Mouse (Mus musculus) retina, postnatal 7 days (tissue): ENCODE measurements around the gene Sec1.
A peak's percentile ranks its signal among the peaks of the same experiment; 100 is the strongest.

Source experiments
- DNase-seq: peaks from one replicate; pipeline ENCODE4 v3.0.0-alpha.2; 2012; ENCODE audit warnings: low read depth, low spot score

Sec1 gene

DNA sequence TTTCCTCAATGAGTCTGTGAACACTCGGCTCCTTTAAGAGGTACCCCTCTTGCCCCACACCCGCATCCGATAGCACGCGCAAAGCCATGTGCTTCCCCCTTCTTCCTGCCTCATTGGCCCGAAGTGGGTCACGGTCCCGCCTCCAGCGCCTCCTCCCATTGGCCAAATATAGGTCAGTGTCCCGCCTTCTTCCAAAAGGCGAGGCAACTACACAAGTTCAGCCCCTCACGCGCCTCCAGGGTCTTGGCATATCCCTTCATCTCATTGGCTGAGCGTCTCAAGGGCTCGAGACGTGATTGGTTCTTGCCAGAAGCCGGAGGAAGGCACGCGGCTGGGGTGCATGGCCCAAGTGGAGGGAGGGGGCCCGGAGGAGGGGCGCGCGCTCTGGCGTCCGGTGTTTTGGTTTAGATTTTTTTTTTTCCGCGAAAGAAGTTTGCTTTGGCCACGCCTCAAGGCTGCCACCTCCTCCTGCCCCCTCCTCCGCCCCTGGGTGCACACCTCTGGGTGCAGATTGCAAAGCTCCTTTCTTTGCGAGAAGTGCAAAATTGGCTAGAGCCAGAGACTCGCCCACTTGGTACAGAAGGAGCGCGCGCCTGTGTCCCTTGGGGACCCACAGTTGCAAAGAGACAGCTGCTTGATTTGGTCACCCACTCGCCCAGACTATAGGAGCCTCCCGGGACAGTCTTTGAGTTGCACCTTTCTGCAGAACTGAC is 10.7 kb upstream of the Sec1 start, which contains the start of gene Dbp:
Dbp (plus strand) TSS at position 359 of the 713 bp plus-strand sequence.
- DNase-seq, result peak; percentile 96

GRCm38 (mm10) chr7:45704046-45704559 is 9.9 kb upstream of the Sec1 start:
- DNase-seq, result peak; percentile 86

GRCm38 (mm10) chr7:45703521-45704033 is 9.4 kb upstream of the Sec1 start:
- no peak for DNase-seq

DNA sequence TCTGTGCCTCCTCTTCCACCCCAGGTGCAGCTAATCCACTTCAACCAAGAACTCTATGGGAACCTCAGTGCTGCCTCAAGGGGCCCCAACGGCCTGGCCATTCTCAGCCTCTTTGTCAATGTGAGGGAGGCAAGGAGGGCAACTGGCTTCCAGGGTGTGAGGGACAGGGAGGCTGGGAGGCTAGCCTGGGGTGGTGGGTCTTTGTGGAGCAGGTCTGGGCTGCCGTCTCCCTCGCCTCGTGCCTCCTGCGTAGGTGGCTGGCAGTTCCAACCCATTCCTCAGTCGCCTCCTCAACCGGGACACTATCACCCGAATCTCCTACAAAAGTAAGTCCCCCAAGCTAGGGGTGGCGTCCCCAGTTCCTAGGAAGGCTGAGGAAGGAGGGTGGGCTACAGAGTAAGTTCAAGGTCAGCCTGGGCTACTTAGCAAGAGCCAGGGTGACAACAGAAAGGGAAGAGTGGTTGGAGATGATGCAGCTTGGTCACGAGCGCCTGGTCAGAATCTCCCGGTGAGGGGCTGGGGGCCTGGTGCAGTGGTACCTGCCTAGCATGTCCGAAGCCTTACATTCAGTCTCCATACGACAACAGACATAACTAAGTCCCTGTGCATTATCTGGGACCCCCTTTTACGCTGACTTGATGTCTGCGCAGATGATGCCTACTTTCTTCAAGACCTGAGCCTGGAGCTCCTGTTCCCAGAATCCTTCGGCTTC is 8.8 kb upstream of the Sec1 start:
- no peak for DNase-seq

GRCm38 (mm10) chr7:45702316-45702715 is 8.1 kb upstream of the Sec1 start:
- DNase-seq, result no peak

- no peak for DNase-seq
These were observed 7.4 kb upstream of the Sec1 start for GRCm38 (mm10) chr7:45701607-45702006.

- DNase-seq, result no peak
These were observed 6.9 kb upstream of the Sec1 start for GRCm38 (mm10) chr7:45701072-45701471.

GRCm38 (mm10) chr7:45700301-45701015 is 6.3 kb upstream of the Sec1 start:
- DNase-seq, result peak; percentile 57

GRCm38 (mm10) chr7:45699523-45700141 is 5.4 kb upstream of the Sec1 start, which contains the start of gene Car11:
TSS of gene Car11 (plus strand) at chr7:45699843.
- DNase-seq, result no peak

GRCm38 (mm10) chr7:45697894-45698293 is 3.7 kb upstream of the Sec1 start:
- DNase-seq, result no peak

GRCm38 (mm10) chr7:45695098-45695497 is 896 bp upstream of the Sec1 start:
- no peak for DNase-seq

DNA sequence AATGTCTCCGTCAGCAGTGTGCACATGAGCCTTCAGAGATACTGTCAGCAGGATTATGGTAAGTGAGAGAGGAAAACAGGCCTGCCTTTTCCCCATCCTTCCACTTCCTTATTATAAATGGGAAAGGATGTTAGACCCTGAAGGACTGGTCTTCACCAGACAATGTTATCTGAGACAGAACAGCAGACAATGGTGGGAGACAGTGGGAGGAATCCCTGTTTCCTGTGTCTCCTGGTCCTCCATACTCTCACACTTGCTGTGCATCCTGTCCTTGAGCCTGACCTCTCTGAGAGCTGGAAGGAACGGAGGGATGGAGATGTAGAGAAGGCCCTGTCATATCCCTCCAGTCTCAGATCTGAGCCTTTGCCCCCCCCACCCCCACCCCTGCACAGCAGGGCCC is 1.8 kb downstream of the Sec1 start:
- DNase-seq, result no peak

GRCm38 (mm10) chr7:45689800-45690199 is 4.4 kb downstream of the Sec1 start:
- DNase-seq, result no peak

DNA sequence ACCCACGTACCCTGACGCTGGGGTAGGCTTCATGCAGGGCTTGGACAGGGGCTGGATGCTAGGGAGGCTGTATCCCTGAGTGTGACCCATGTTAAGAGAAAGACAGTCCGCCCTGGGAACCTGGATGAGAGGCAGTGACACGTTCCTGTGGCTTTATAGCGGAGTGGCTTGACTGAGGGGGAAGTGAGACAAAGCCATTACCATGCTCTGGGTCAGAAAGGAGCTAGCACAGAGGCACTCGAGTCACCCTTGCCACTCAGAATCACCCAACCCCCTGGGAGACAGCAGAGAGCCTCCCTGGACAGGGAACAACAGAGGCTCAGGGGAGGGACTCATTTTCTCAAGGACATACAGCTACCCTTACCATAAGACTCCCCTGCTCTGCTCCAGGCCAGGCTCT is 5.1 kb downstream of the Sec1 start:
- DNase-seq, result no peak

- no peak for DNase-seq
These were observed 7.4 kb downstream of the Sec1 start for GRCm38 (mm10) chr7:45686841-45687240.

- no peak for DNase-seq
These were observed 8.4 kb downstream of the Sec1 start for GRCm38 (mm10) chr7:45685811-45686210.

DNA sequence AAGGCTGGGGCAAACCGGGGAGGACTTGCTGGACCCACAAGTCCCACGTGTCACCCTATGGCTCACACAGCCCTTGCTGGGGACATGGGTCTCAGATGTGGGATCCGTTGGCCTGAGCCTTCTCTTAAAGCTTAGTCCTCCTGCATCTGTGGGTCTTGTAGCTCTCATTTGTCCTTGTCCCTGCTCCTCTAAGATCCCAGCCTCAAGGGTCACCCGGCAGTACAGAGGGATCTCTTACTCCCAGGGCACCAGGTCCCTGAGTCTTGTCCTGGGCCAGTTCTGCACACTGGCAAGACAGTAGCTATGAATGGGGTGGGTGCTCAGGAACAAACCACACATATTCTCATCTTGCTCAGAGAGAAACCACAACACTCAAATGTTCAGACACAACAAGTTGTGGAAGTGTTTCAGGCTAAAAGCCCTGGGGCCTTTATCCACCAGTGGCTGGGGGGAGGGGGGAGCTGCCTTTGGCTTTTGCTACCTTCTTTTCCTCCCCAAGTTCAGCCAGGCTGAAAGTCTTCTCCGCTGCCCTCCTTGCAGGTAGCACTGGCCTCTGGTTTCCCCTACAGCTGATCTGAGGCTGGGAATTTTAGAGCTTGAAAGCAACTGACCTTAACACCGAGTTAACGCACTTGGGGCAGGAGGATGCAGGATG is 10.7 kb downstream of the Sec1 start, which contains the start of gene Ntn5:
Ntn5 (plus strand) TSS at position 627 of the 655 bp plus-strand sequence.
- no peak for DNase-seq

DNA sequence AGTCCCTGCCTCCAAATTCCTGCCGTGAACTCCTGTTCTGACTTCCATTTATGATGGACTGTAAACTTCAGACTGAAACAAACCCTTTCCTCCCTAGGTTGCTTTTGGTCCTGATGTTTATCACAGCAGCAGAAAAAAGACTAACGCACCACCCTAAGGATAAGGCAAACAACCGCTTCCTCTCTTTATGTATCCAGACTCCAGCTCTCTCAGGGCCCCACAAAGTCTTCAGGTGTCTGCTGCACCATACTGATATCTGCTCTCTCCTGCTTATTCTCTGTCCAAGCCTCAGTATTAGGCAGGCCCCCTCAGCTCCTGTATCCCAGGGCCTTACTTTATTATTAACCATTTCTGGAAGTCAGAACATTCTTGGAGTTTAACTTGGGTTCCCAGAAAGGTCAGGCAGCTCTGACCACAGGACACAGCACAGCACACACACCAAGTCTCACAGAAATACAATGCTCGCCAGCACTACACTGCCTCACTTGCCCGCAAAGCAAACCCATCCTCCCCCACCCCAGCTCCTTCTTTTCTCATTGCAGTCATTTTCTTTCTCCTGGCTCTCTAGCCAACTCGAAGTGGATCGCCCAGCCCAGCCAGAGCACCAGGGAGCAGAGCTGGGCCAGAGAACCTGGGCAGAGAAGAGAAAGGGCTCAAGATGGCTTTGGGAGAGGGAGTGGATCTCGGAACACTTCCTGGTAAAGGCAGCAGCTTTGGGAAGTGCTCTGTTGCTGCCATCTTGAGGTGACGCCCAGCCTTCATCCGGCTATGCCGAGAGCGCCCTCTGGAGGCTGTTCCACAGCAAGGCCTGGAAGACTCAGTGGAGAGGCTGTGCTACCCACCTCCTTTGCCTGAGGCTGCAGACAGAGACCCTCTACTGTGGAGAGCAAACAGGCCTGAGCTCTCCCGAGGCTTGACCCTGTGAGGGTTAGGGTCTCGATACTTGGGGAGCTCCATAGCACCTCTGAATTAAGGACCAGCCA is 11.8 kb downstream of the Sec1 start:
- DNase-seq, result peak; percentile 83

GRCm38 (mm10) chr7:45681046-45681736 is 13.0 kb downstream of the Sec1 start:
- DNase-seq, result no peak
